Mouse (Mus musculus): Measurements from ENCODE around the gene Stoml2.
"Not testable (repeated sequence)": the region's sequence is repeated elsewhere in the genome, so short reads cannot be mapped to it uniquely, and the experiment has no call there.

Gene Stoml2

GRCm38 (mm10) chr4:43004951-43005350 lies 26.6 kb downstream of the Stoml2 start:
- no peak for DNase-seq (ENCODE audit: low spot score)

- DNase-seq (ENCODE audit: low spot score), result no peak
Measured at GRCm38 (mm10) chr4:43002756-43003439, 28.6 kb downstream of the Stoml2 start.

- no peak for DNase-seq (ENCODE audit: low spot score)
Measured at GRCm38 (mm10) chr4:43001272-43001671, 30.2 kb downstream of the Stoml2 start.

GRCm38 (mm10) chr4:43000141-43000986 lies 31.1 kb downstream of the Stoml2 start, which contains the start of gene Vcp:
Gene Vcp (minus strand): TSS chr4:43000507.
- peak; percentile 99 for DNase-seq (ENCODE audit: low spot score)

- DNase-seq (ENCODE audit: low spot score), result peak; percentile 68
Measured at GRCm38 (mm10) chr4:42999451-43000140, 31.9 kb downstream of the Stoml2 start.

GRCm38 (mm10) chr4:42998022-42998421 lies 33.5 kb downstream of the Stoml2 start:
- no peak for DNase-seq (ENCODE audit: low spot score)

- no peak for DNase-seq (ENCODE audit: low spot score)
Measured at GRCm38 (mm10) chr4:42988296-42988695, 43.2 kb downstream of the Stoml2 start.

GRCm38 (mm10) chr4:42980467-42980866 lies 51.0 kb downstream of the Stoml2 start:
- DNase-seq (ENCODE audit: low spot score), result not testable (repeated sequence)

GRCm38 (mm10) chr4:42978062-42978461 lies 53.4 kb downstream of the Stoml2 start:
- DNase-seq (ENCODE audit: low spot score), result no peak

All from lung, postnatal 25 days (tissue).